Mouse (Mus musculus): ENCODE measurements at regions not wholly inside any gene's neighbourhood (a gene's known extent, or its start where the extent isn't known, plus 50 kb on each side); places are given as distances from the start of the nearest gene placed in this dataset.

- no peaks in the 10 kb centered on the region for H3K4me1 ChIP-seq (ENCODE audit: control insufficient read depth, insufficient read depth, low read length)
- no peaks in the 10 kb centered on the region for H3K36me3 ChIP-seq (ENCODE audit: control insufficient read depth, insufficient read depth, low read length)
- TF ChIP-seq CTCF (IDR thresholded peaks at IDR 0.05; ENCODE audit: low read depth, low read length) (no peak), POLR2A (IDR thresholded peaks at IDR 0.05; ENCODE audit: extremely low read depth, insufficient read depth, low read length) (no peak)
- no peak overlapping the region for H3K27ac ChIP-seq (replicated peaks; ENCODE audit: insufficient read depth, low read depth, low read length)
- no peak overlapping the region for H3K9ac ChIP-seq (ENCODE audit: low read depth, low read length)
- H3K79me2 ChIP-seq (ENCODE audit: control insufficient read depth, insufficient read depth, low read length), result no peaks in the 10 kb centered on the region
- DNase-seq (ENCODE audit: extremely low read depth, low read depth, low spot score), result no peak
- H3K27me3 ChIP-seq (ENCODE audit: control insufficient read depth, insufficient read depth, low read length), result no peaks in the 10 kb centered on the region
- H3K4me3 ChIP-seq (ENCODE audit: insufficient read depth, low read depth, low read length), result no peak overlapping the region
These were observed 244.9 kb downstream of the Clic5 start for GRCm38 (mm10) chr17:44433296-44433653.

- Histone ChIP-seq H3K4me1 (ENCODE audit: control insufficient read depth, insufficient read depth, low read length) (no peaks in the 10 kb centered on the region), H3K4me3 (ENCODE audit: insufficient read depth, low read depth, low read length) (no peak overlapping the region), H3K36me3 (ENCODE audit: control insufficient read depth, insufficient read depth, low read length) (no peaks in the 10 kb centered on the region), H3K27me3 (ENCODE audit: control insufficient read depth, insufficient read depth, low read length) (no peaks in the 10 kb centered on the region), H3K9ac (ENCODE audit: low read depth, low read length) (no peak overlapping the region), H3K27ac (replicated peaks; ENCODE audit: insufficient read depth, low read depth, low read length) (no peak overlapping the region), H3K79me2 (ENCODE audit: control insufficient read depth, insufficient read depth, low read length) (no peaks in the 10 kb centered on the region)
- peak; percentile 7 for DNase-seq (ENCODE audit: extremely low read depth, low read depth, low spot score)
- 82% methylated on average over 9 of the region's 9 CpGs for WGBS
- TF ChIP-seq POLR2A (IDR thresholded peaks at IDR 0.05; ENCODE audit: extremely low read depth, insufficient read depth, low read length), result no peak
- TF ChIP-seq CTCF (IDR thresholded peaks at IDR 0.05; ENCODE audit: low read depth, low read length), result no peak
These were observed 248.2 kb downstream of the Clic5 start for GRCm38 (mm10) chr17:44436536-44437043.

DNA sequence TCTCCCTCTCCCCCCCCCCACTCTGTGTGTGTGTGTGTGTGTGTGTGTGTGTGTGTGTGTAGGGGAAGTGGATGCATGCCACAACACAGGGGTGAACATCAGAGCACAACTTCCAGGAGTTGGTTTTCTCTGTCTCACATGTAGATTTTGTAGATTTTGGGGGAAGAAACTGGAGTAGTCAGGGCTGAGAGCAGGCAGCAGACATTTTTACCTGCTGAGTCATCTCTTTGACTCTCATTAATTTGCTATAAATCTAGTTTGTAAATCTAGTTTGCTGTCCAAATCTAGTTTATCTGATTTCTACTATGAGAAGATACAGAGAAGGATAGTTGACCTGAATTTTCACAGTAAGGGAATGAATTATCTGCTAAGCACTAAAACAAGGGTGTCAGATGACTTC is 250.1 kb downstream of the Clic5 start:
- H3K4me1 ChIP-seq (ENCODE audit: control insufficient read depth, insufficient read depth, low read length), result no peaks in the 10 kb centered on the region
- H3K79me2 ChIP-seq (ENCODE audit: control insufficient read depth, insufficient read depth, low read length), result no peaks in the 10 kb centered on the region
- no peak overlapping the region for H3K27ac ChIP-seq (replicated peaks; ENCODE audit: insufficient read depth, low read depth, low read length)
- DNase-seq (ENCODE audit: extremely low read depth, low read depth, low spot score), result no peak
- no peaks in the 10 kb centered on the region for H3K27me3 ChIP-seq (ENCODE audit: control insufficient read depth, insufficient read depth, low read length)
- no peak for TF ChIP-seq CTCF (IDR thresholded peaks at IDR 0.05; ENCODE audit: low read depth, low read length)
- no peak for TF ChIP-seq POLR2A (IDR thresholded peaks at IDR 0.05; ENCODE audit: extremely low read depth, insufficient read depth, low read length)
- no peaks in the 10 kb centered on the region for H3K36me3 ChIP-seq (ENCODE audit: control insufficient read depth, insufficient read depth, low read length)
- H3K9ac ChIP-seq (ENCODE audit: low read depth, low read length), result no peak overlapping the region
- H3K4me3 ChIP-seq (ENCODE audit: insufficient read depth, low read depth, low read length), result no peak overlapping the region

GRCm38 (mm10) chr17:44443460-44443859 is 255.1 kb downstream of the Clic5 start:
- Histone ChIP-seq H3K79me2 (ENCODE audit: control insufficient read depth, insufficient read depth, low read length) (no peaks in the 10 kb centered on the region), H3K4me1 (ENCODE audit: control insufficient read depth, insufficient read depth, low read length) (no peaks in the 10 kb centered on the region), H3K27ac (replicated peaks; ENCODE audit: insufficient read depth, low read depth, low read length) (no peak overlapping the region), H3K36me3 (ENCODE audit: control insufficient read depth, insufficient read depth, low read length) (no peaks in the 10 kb centered on the region), H3K9ac (ENCODE audit: low read depth, low read length) (no peak overlapping the region), H3K4me3 (ENCODE audit: insufficient read depth, low read depth, low read length) (no peak overlapping the region), H3K27me3 (ENCODE audit: control insufficient read depth, insufficient read depth, low read length) (no peaks in the 10 kb centered on the region)
- 68% methylated on average over 11 of the region's 11 CpGs for WGBS
- DNase-seq (ENCODE audit: extremely low read depth, low read depth, low spot score), result no peak
- no peak for TF ChIP-seq POLR2A (IDR thresholded peaks at IDR 0.05; ENCODE audit: extremely low read depth, insufficient read depth, low read length)
- no peak for TF ChIP-seq CTCF (IDR thresholded peaks at IDR 0.05; ENCODE audit: low read depth, low read length)

DNA sequence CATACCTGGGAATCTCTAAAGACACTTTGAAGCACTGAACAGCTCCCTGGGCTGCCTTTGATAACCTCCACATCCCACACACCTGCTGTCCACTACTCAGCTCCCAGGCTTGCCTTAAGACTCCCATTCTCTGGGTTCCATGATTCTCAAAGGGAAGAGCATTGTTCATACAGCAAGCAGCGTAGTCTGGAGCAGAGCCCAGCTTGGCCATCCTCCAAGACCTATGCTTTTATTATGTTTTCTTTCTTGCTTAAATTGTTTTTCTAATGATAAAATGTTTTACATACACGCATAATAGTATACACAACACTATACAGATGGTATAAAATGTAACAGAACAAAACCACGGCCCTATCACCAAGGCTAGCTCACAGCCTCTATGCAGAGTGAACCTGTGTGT is 257.0 kb downstream of the Clic5 start:
- Histone ChIP-seq H3K36me3 (ENCODE audit: control insufficient read depth, insufficient read depth, low read length) (no peaks in the 10 kb centered on the region), H3K27ac (replicated peaks; ENCODE audit: insufficient read depth, low read depth, low read length) (no peak overlapping the region), H3K27me3 (ENCODE audit: control insufficient read depth, insufficient read depth, low read length) (no peaks in the 10 kb centered on the region), H3K4me3 (ENCODE audit: insufficient read depth, low read depth, low read length) (no peak overlapping the region), H3K79me2 (ENCODE audit: control insufficient read depth, insufficient read depth, low read length) (no peaks in the 10 kb centered on the region), H3K4me1 (ENCODE audit: control insufficient read depth, insufficient read depth, low read length) (no peaks in the 10 kb centered on the region), H3K9ac (ENCODE audit: low read depth, low read length) (no peak overlapping the region)
- TF ChIP-seq CTCF (IDR thresholded peaks at IDR 0.05; ENCODE audit: low read depth, low read length) (no peak), POLR2A (IDR thresholded peaks at IDR 0.05; ENCODE audit: extremely low read depth, insufficient read depth, low read length) (no peak)
- no peak for DNase-seq (ENCODE audit: extremely low read depth, low read depth, low spot score)
- 86% methylated on average over 3 of the region's 3 CpGs for WGBS

All from liver, adult 2 months (tissue).